Mouse (Mus musculus) 416B (cell line): ENCODE measurements around the gene Rprd2.
"Not testable (repeated sequence)": the region's sequence is repeated elsewhere in the genome, so short reads cannot be mapped to it uniquely, and the experiment has no call there.

ENCODE experiments used
- DNase-seq: peaks from one replicate; pipeline ENCODE4 v3.0.0; 2011; ENCODE audit warnings: low read depth

The Rprd2 gene

GRCm38 (mm10) chr3:95818026-95818511, 594 bp downstream of the Rprd2 start:
- DNase-seq: peak; percentile 82

DNA sequence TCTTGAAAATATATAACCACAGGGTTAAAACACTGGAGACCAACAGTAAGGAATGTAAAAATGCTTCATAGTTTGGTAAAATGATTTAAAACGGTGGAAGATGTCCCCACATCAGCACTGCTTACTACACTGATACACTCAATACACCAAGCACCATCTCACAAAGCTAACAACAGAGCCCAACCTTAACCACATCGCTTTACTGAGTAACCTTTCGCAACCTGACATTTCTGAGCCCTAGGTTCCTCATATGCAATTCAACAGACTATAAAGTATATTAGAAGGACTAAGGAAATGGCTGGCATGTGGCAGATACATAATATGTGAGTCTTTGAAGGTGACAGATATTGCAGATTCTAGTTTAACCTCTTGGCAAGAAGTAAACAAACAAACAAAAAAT, 2.0 kb downstream of the Rprd2 start:
- DNase-seq: peak; percentile 78

DNA sequence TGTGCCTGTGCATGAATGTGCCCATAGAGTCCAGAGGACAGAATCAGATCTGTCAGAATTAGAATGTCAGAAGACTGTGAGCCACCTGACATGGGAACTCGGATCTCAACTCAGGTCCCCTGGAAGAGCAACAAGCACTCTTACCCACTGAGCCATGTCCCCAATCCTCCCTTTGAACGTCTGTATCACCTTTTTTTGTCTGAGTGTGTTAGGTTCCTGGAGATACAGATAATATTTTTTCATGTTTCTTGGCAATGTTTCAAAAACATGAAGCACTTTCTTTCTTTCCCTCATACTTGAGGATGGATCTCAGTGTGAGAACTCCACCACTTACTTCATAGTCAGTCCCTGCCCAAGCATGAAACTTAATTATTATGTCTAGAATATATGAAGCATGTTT, 10.3 kb downstream of the Rprd2 start:
- DNase-seq: no peak

- not testable (repeated sequence) for DNase-seq
These were observed 11.0 kb downstream of the Rprd2 start for GRCm38 (mm10) chr3:95807630-95808029.

GRCm38 (mm10) chr3:95806677-95807076, 12.0 kb downstream of the Rprd2 start:
- no peak for DNase-seq

DNA sequence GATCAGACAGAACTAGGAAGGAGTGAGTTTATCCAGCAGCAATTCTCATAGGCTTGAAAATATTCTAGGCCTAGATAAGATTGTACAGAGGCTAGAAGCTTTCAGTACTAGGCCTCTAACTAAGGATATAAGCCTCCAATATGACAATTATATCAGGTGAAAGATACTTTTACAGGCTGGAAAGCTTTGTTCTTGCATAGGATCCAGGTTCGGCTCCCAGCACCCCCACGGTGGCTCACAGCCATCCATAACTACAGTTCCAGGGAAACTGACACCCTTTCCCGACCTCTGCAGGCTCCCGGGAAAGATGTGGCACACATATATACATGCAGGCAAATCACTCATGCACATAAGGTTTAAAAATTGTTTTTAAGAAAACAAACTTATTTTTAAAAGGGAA, 14.8 kb downstream of the Rprd2 start:
- no peak for DNase-seq

DNA sequence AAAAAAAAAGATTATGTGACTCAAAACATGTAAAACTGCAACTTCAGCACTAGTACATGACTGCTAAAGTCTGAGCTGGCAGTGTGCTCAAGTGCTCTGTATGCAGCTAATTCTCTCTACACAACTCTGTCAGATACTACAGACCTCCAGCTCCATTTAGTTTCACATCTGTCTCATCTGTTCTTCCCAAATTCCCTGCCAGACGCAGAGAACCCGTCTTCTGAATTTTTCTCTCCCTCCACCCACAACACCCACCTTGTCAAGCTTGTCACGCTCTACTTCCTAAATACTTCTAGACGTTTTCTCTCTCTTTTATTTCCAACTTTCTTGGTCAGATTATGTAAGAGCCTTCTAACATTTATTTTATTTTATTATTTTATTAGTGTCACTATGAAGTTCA, 19.9 kb downstream of the Rprd2 start:
- no peak for DNase-seq

DNA sequence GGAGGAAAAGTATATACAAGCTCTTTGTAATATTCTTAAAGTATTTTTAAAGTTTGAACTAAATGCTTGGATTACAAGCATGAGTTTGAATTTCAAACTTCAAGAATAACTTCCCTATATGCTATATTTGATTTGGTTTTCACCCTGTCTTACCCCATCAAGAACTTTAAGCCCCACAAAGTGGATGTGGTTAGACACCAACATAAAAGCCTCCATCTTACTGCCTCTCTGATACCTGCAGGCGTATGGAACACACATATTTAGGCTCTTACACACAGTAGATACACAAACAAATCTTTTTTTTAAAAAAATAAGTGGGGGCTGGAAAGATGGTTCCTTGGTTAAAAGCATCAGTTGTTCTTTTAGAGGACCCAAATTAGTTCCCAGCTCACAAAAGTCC, 24.4 kb downstream of the Rprd2 start:
- peak; percentile 39 for DNase-seq

GRCm38 (mm10) chr3:95793662-95794061, 25.0 kb downstream of the Rprd2 start:
- peak; percentile 42 for DNase-seq

GRCm38 (mm10) chr3:95785501-95785900, 33.2 kb downstream of the Rprd2 start:
- DNase-seq: no peak

- DNase-seq: peak; percentile 44
These were observed 46.7 kb downstream of the Rprd2 start for GRCm38 (mm10) chr3:95771985-95772384.

DNA sequence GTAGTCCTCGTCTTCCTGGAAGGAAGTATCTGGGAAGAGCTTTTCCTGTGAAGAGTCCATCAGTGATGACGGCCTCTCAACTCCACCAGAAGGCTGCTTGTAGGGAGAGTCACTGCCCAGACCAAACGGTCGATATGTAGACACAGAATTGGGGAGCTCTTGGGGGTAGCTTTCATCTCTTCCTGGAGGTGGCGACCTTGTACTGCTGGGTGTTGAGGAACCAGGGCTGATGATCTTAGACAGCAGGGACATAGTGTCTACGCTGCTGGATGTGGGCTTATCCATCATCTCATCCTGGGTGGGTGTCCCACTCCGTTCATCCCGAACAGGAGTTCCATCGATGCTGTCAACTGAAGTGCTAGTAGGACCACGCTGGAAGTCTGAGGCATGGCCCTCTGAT, 53.1 kb downstream of the Rprd2 start:
- no peak for DNase-seq

GRCm38 (mm10) chr3:95763811-95764210, 54.9 kb downstream of the Rprd2 start:
- DNase-seq: no peak

DNA sequence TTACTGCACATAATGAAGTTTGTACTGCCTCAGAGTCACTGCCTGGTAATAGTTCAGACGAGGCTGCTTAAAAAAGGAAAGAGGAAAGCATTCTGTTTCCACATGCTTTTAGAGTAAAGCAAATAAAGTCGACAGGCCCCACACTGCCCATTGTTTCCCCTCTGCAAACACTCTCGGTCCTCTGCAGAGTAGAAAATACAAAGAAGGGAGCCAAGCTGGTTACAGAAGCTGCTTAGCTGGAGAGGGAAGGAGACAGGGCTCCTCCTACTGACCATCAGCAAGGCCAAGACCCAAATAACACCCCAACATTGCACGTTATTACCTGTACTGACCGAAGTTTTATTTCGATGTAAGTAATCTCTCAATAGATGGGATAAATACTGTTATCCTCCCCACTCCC, 55.7 kb downstream of the Rprd2 start:
- DNase-seq: no peak

GRCm38 (mm10) chr3:95761771-95762170, 56.9 kb downstream of the Rprd2 start:
- no peak for DNase-seq

- no peak for DNase-seq
These were observed 58.0 kb downstream of the Rprd2 start for GRCm38 (mm10) chr3:95760656-95761055.

DNA sequence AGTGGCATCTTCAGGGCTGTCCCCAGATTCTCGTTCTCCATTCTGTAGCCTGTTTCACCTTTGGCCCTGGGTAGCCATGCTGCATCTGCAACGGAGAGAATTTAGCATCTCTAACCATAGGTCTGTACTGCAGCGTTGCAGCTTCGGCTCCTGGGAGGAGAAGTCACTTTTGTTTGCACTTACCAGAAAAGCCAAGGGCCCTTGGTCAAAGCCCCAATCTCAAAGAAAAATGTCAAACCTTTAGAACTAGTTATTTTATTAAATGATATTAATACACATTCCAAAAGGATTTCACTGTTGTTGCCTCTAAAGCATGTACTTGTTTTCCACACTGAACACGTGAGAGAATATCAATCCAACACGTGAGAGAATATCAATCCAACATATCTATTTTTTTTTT, 58.6 kb downstream of the Rprd2 start, which contains the start of gene Tars2:
Gene Tars2 (minus strand): TSS at position 101 of the 400 bp plus-strand sequence.
- no peak for DNase-seq

GRCm38 (mm10) chr3:95758467-95759218, 60.0 kb downstream of the Rprd2 start:
- DNase-seq: no peak

DNA sequence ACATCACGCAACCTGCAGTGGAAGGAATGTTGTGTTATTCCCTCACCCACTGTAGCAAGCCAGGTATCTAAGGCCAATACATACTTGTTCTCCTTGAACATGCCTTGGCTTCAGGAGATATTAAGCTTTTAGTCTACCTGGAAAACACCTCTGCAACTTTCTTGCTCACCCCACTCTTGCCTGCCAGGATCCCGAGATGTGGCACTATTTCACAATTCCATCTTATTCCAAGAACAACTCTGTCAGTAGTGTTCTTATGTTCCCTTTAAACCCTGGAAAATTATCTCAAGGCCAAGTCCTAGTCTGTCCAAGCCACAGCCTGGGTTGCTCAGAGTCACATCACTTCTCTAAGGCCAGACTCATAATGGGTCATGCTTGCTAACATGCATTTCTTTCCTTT, 61.9 kb downstream of the Rprd2 start:
- DNase-seq: no peak

GRCm38 (mm10) chr3:95754345-95755206, 64.1 kb downstream of the Rprd2 start:
- peak; percentile 97 for DNase-seq

- DNase-seq: no peak
These were observed 65.7 kb downstream of the Rprd2 start for GRCm38 (mm10) chr3:95752935-95753334.

- peak; percentile 62 for DNase-seq
These were observed 78.3 kb downstream of the Rprd2 start for GRCm38 (mm10) chr3:95740406-95740805.
